Mouse (Mus musculus) hindbrain, embryonic 15.5 days (tissue): ENCODE data around the gene Cpne8. TPM values are rescaled to one million over a fixed set of nuclear protein-coding genes. Genes with fewer than 3 reads are reported as not detected.

Experiments used
- ATAC-seq: fragments of 200-750 bp; cut with Nextera tagmentation; 2 replicates; pipeline ENCODE4 v1.8.0; 2017; ENCODE audit warnings: low read depth, moderate number of reproducible peaks, moderate TSS enrichment; ENCODE audit not compliant: low FRiP score
- H3K27ac ChIP-seq: fragments of 300-500 bp; sonication (generic); replicated peaks from 2 replicates; pipeline ENCODE4 v1.5.1; 2015; ENCODE audit warnings: mild to moderate bottlenecking, inconsistent platforms
- H3K27me3 ChIP-seq: fragments of 300-500 bp; sonication (generic); 2 replicates; pipeline ENCODE4 v1.6.1; 2015; ENCODE audit warnings: control low read depth, inconsistent platforms
- H3K36me3 ChIP-seq: fragments of 300-500 bp; sonication (generic); 2 replicates; pipeline ENCODE4 v1.6.1; 2015; ENCODE audit warnings: control low read depth, inconsistent platforms
- H3K4me1 ChIP-seq: fragments of 300-500 bp; sonication (generic); replicated peaks from 2 replicates; pipeline ENCODE4 v1.6.1; 2015; ENCODE audit warnings: control low read depth, inconsistent platforms
- H3K4me2 ChIP-seq: fragments of 300-500 bp; sonication (generic); 2 replicates; pipeline ENCODE4 v1.6.1; 2015; ENCODE audit warnings: moderate library complexity, mild to moderate bottlenecking, inconsistent platforms
- H3K4me3 ChIP-seq: fragments of 300-500 bp; sonication (generic); 2 replicates; pipeline ENCODE4 v1.5.1; 2015; ENCODE audit warnings: mild to moderate bottlenecking, inconsistent platforms
- H3K9ac ChIP-seq: fragments of 300-500 bp; sonication (generic); 2 replicates; pipeline ENCODE4 v1.6.1; 2015; ENCODE audit warnings: inconsistent platforms
- H3K9me3 ChIP-seq: fragments of 300-500 bp; sonication (generic); 2 replicates; pipeline ENCODE4 v1.6.1; 2016; ENCODE audit warnings: control low read depth, inconsistent platforms
- whole genome bisulfite sequencing: fragments of 180-500 bp; shearing (Covaris S2); methylation state at CpG from one replicate; pipeline ENCODE4 v1.1.7; 2015; 5-methylcytosine and 5-hydroxymethylcytosine counted together
- polyA plus RNA-seq: library from polyadenylated mRNA; unstranded; fragments of >200 nt; fragmentation: Nextera tagmentation; extraction: Ambion mirVana; gene quantifications from 2 replicates; pipeline ENCODE4 v1.2.1, GENCODE M21; 2015

Gene Cpne8
- polyA plus RNA-seq, 1 experiment from 2014 or later: 23.4 TPM

DNA sequence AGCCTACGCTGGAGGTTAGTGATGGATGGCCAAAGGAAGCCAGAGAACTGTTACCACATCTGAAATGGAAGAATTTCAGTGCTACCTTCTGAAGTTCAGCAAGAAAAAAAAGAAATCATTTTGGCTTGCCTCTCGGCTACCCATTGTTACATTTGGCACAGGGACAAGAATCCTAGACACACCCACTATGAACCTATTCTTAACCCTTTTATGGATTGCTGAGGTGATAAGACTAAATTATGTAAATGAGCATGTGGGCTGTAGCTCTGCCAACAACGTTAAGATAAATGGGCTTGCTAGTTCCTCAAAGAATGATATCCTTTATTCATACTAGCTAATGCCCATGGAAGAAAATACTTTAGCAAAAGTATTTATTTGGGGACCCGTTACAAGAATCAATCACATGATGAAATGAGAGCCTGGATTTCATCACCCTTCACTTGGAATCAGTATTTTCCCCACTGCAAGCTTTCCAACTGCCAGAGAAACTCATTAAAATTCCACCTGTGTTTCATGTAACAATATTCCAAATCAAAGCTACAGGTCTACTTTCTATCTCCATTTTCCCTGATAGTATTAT is 69.3 kb downstream of the Cpne8 start:
- H3K36me3 ChIP-seq: no peaks in the 10 kb centered on the region
- no peak overlapping the region for H3K4me3 ChIP-seq
- H3K27me3 ChIP-seq: no peaks in the 10 kb centered on the region
- H3K9ac ChIP-seq: no peak overlapping the region
- H3K4me2 ChIP-seq: no peak overlapping the region
- 57% methylated on average over 4 of the region's 4 CpGs for WGBS
- peaks cover 6% of the 10 kb centered on the region; the same call in 1 of the 2 replicates for H3K4me1 ChIP-seq
- no peak for ATAC-seq
- no peaks in the 10 kb centered on the region for H3K9me3 ChIP-seq
- H3K27ac ChIP-seq: no peak overlapping the region

- 84% methylated on average over 3 of the region's 3 CpGs for WGBS
- no peak for ATAC-seq
- no peak overlapping the region for H3K4me3 ChIP-seq
- no peak overlapping the region for H3K4me2 ChIP-seq
- H3K27me3 ChIP-seq: no peaks in the 10 kb centered on the region
- H3K9me3 ChIP-seq: no peaks in the 10 kb centered on the region
- peaks cover 6% of the 10 kb centered on the region; the same call in 1 of the 2 replicates for H3K4me1 ChIP-seq
- no peak overlapping the region for H3K9ac ChIP-seq
- no peak overlapping the region for H3K27ac ChIP-seq
- no peaks in the 10 kb centered on the region for H3K36me3 ChIP-seq
Measured at GRCm38 (mm10) chr15:90608368-90608767, 70.9 kb downstream of the Cpne8 start.

DNA sequence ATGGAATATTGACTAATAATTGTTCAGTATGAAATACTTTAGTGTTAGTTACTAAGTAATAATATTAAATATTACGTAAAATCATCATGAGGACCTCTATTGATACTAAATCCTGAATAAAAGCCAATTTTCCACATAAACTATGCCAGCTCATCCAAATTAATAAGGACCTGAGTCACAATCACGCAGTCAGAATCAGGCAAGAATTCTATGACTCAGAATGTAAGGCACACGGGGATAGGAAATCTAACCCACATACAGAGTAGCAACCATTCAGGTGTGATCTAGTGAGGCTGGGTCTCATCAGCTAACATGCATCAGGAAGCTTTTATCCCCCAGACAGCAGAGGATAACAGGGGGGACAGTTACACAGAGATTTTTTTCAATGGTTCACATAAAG is 72.1 kb downstream of the Cpne8 start:
- Histone ChIP-seq H3K4me1 (peaks cover 6% of the 10 kb centered on the region; the same call in 1 of the 2 replicates), H3K27ac (no peak overlapping the region), H3K27me3 (no peaks in the 10 kb centered on the region), H3K9me3 (no peaks in the 10 kb centered on the region), H3K9ac (no peak overlapping the region), H3K4me3 (no peak overlapping the region), H3K36me3 (no peaks in the 10 kb centered on the region), H3K4me2 (no peak overlapping the region)
- no peak for ATAC-seq
- whole genome bisulfite sequencing: 92% methylated on average over 3 of the region's 3 CpGs

- Histone ChIP-seq H3K4me1 (no peaks in the 10 kb centered on the region), H3K27me3 (no peaks in the 10 kb centered on the region), H3K27ac (no peak overlapping the region; the same call in 1 of the 2 replicates), H3K9ac (no peak overlapping the region), H3K36me3 (no peaks in the 10 kb centered on the region), H3K9me3 (no peaks in the 10 kb centered on the region), H3K4me2 (no peak overlapping the region), H3K4me3 (no peak overlapping the region)
- 76% methylated on average over 5 of the region's 5 CpGs for WGBS
- no peak for ATAC-seq
Measured at GRCm38 (mm10) chr15:90603676-90604075, 75.6 kb downstream of the Cpne8 start.

- Histone ChIP-seq H3K27ac (no peak overlapping the region), H3K4me3 (no peak overlapping the region), H3K4me2 (no peak overlapping the region), H3K4me1 (no peaks in the 10 kb centered on the region), H3K27me3 (no peaks in the 10 kb centered on the region), H3K9me3 (no peaks in the 10 kb centered on the region), H3K9ac (no peak overlapping the region), H3K36me3 (no peaks in the 10 kb centered on the region)
- no peak for ATAC-seq
- WGBS: 59% methylated on average over 6 of the region's 6 CpGs
Measured at GRCm38 (mm10) chr15:90597715-90598497, 81.3 kb downstream of the Cpne8 start.

DNA sequence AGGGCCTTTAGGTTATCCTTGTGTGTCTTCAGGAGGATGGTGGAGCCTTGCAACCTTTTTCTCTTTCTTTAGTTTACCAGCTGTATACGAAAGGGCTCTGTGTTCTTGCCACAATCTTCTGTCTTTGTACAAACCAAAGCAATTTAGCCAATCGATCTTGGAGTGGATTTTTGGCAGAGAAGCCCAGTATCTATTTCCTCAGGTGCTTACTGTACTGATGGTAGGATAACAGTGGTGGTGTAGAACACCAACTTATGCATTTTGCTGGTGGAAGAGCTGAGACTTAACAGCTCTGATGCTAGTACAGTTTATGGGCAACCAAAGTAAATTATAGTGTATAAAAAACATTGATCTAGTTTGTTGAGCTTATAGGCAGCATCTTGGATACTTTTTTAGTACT is 83.6 kb downstream of the Cpne8 start:
- no peaks in the 10 kb centered on the region for H3K9me3 ChIP-seq
- H3K27me3 ChIP-seq: no peaks in the 10 kb centered on the region
- H3K9ac ChIP-seq: no peak overlapping the region
- no peak for ATAC-seq
- no peak overlapping the region for H3K4me2 ChIP-seq
- no peak overlapping the region for H3K27ac ChIP-seq
- H3K4me1 ChIP-seq: no peaks in the 10 kb centered on the region
- 91% methylated on average over 2 of the region's 2 CpGs for WGBS
- H3K36me3 ChIP-seq: no peaks in the 10 kb centered on the region
- no peak overlapping the region for H3K4me3 ChIP-seq

DNA sequence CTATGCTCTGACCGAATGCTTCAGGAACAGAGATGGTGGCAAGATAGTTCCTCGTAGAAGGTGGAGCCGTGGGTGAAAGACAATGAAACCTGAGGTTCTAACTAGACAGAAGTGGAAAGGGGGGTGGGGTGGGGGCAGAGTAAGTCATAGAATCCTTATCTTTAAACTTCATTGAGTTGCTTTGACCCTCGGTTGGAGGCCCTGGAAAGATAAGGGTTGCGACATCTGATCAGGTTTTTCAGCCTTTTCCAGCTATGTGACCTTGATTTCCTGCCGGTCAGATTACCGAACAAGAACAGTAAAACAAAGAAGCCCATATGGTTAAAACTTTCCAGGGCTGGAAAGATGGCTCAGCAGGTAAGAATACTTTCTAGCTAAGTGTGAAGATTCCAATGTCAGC is 89.6 kb downstream of the Cpne8 start:
- Histone ChIP-seq H3K27me3 (no peaks in the 10 kb centered on the region), H3K36me3 (no peaks in the 10 kb centered on the region), H3K4me2 (no peak overlapping the region), H3K9me3 (no peaks in the 10 kb centered on the region), H3K4me3 (no peak overlapping the region), H3K4me1 (no peaks in the 10 kb centered on the region), H3K27ac (no peak overlapping the region), H3K9ac (no peak overlapping the region)
- no peak for ATAC-seq
- 90% methylated on average over 7 of the region's 7 CpGs for WGBS

DNA sequence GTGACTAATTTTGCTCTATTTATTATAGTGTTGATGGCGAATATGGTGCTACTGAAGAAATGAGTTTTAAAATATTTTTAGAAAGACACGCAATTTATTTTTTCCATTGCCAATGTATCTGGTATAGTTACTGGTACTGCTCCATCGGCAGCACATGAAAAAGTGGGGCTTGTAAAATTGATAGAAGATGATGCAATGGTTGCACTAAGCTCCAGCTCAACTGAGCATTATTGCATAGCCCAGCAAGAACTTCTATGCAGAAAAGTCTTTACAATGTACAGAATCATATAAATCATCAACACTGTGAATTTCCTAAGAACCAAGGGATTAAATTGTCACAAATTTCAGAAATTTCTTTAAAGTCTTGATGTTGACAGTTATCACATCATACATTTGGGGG is 101.8 kb downstream of the Cpne8 start:
- H3K4me3 ChIP-seq: no peak overlapping the region
- H3K9me3 ChIP-seq: no peaks in the 10 kb centered on the region
- no peaks in the 10 kb centered on the region for H3K4me1 ChIP-seq
- WGBS: 91% methylated on average over 3 of the region's 3 CpGs
- H3K9ac ChIP-seq: no peak overlapping the region
- no peak for ATAC-seq
- H3K4me2 ChIP-seq: no peak overlapping the region
- H3K27ac ChIP-seq: no peak overlapping the region
- no peaks in the 10 kb centered on the region for H3K36me3 ChIP-seq
- H3K27me3 ChIP-seq: no peaks in the 10 kb centered on the region

DNA sequence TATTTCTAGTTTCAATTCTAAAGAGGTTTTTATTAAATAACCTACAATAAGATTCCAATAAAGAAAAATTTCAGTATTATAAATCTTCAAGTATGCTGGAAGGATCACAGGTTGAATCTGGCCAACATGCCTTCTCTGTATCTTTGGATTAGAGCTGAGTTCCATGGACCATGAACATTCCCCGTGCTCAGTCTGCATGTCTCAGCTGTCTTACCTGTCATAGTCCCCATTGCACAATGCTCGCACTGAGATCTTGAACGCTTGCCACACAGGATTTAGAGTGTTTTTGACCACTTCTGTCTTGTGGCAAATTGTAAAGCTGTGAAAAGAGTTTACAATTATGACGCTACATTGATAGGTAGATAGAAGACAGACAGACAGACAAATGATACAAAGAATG is 110.0 kb downstream of the Cpne8 start:
- Histone ChIP-seq H3K27me3 (no peaks in the 10 kb centered on the region), H3K4me2 (no peak overlapping the region), H3K4me3 (no peak overlapping the region), H3K9ac (no peak overlapping the region), H3K36me3 (no peaks in the 10 kb centered on the region), H3K27ac (no peak overlapping the region), H3K4me1 (no peaks in the 10 kb centered on the region), H3K9me3 (no peaks in the 10 kb centered on the region)
- 87% methylated on average over 4 of the region's 4 CpGs for WGBS
- no peak for ATAC-seq

GRCm38 (mm10) chr15:90568050-90568449 is 111.2 kb downstream of the Cpne8 start:
- no peak for ATAC-seq
- WGBS: 77% methylated on average over 4 of the region's 4 CpGs

DNA sequence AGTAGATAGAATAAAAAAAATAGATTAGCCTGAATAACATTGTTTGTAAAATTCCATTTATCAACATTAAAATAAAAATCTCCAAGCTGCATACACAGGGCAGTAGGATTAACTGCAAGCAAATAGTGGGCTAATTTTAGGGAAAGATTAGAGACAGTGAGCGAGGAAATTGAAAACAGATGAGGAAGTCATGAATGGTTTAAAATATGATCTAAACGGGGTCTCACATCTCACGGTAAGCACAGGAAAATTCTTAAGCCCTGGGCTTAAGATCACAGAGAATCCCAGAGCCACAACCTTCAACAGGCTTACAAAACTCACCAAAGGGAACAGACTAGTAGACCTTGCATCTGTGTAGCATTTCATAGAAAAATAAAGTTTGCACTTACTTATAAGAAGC is 115.2 kb downstream of the Cpne8 start:
- no peaks in the 10 kb centered on the region for H3K4me1 ChIP-seq
- H3K36me3 ChIP-seq: no peaks in the 10 kb centered on the region
- 85% methylated on average over 3 of the region's 3 CpGs for whole genome bisulfite sequencing
- H3K27ac ChIP-seq: no peak overlapping the region
- H3K4me2 ChIP-seq: no peak overlapping the region
- no peaks in the 10 kb centered on the region for H3K9me3 ChIP-seq
- no peak overlapping the region for H3K4me3 ChIP-seq
- no peaks in the 10 kb centered on the region for H3K27me3 ChIP-seq
- no peak for ATAC-seq
- H3K9ac ChIP-seq: no peak overlapping the region

More at GRCm38 (mm10) chr15:90568050-90568449, 111.2 kb downstream of the Cpne8 start:
- no peak overlapping the region for H3K4me3 ChIP-seq
- no peak overlapping the region for H3K4me2 ChIP-seq
- no peak overlapping the region for H3K27ac ChIP-seq
- no peaks in the 10 kb centered on the region for H3K36me3 ChIP-seq
- H3K4me1 ChIP-seq: no peaks in the 10 kb centered on the region
- no peaks in the 10 kb centered on the region for H3K27me3 ChIP-seq
- H3K9me3 ChIP-seq: no peaks in the 10 kb centered on the region
- H3K9ac ChIP-seq: no peak overlapping the region

DNA sequence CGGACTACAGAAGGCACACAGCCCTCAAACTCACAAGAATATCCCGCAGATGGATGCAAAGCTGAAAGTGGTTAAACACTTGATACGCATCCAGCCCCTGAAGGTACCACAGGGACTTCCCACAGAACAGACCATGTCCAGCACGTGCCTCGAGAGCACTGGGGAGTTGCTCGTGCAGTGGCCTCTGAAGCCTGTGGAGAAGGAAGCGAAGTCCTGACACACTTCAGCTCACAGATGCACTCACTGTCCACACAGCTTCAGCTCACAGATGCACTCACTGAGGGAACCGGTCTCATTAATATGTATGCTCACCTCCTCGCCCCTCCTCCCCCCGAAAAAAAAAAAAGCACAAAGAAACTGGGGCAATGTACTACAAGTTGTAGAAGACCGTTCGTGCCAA is 117.6 kb downstream of the Cpne8 start:
- ATAC-seq: no peak
- Histone ChIP-seq H3K9me3 (no peaks in the 10 kb centered on the region), H3K4me2 (no peak overlapping the region), H3K27me3 (no peaks in the 10 kb centered on the region), H3K36me3 (no peaks in the 10 kb centered on the region), H3K27ac (no peak overlapping the region), H3K9ac (no peak overlapping the region), H3K4me1 (no peaks in the 10 kb centered on the region), H3K4me3 (no peak overlapping the region)
- WGBS: 57% methylated on average over 12 of the region's 12 CpGs
